Mouse (Mus musculus): ENCODE measurements around the gene Defb39.

Gene Defb39

DNA sequence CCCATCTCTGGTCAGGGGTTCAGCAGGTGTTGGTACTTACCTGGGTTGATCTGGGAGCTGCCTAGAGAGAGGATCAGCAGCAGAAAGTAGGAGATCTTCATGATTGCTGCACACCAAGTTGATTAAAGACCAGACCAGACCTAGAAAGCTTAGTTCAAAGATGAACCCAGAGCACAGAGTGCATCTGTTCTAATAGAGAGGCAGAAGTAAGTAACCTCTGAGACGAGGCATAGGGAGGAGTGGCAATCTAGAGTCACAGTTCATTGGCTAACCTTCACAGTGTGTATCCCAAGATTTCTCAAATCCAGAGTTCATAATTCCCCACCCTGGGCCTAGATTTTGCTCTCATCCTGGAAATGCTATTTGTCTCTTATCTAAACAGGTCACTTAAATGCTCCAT is at the start of gene Defb39:
Gene Defb39, minus strand, starts transcription at position 101 of the 400 bp plus-strand sequence.
- no peak for ATAC-seq (ENCODE audit: low TSS enrichment)

DNA sequence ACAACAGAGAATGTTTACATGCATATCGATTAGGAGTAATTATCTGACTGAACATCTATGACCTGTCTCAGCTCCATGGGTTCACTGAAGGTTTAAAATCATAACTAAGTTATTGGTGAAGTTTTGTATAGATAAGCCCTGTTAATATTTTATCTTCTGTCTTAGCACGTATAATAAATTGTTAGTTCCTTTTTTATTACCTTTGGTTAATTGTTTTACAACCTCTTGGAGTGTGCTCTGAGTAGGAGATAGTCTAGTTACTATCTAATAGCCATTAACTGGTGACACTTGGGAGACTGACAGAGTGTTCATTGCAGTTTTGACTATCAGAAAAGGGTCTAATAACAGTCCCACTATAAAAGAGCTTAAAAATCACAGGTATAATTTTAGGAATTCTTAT is 1.4 kb upstream of the Defb39 start:
- no peak for ATAC-seq (ENCODE audit: low TSS enrichment)

DNA sequence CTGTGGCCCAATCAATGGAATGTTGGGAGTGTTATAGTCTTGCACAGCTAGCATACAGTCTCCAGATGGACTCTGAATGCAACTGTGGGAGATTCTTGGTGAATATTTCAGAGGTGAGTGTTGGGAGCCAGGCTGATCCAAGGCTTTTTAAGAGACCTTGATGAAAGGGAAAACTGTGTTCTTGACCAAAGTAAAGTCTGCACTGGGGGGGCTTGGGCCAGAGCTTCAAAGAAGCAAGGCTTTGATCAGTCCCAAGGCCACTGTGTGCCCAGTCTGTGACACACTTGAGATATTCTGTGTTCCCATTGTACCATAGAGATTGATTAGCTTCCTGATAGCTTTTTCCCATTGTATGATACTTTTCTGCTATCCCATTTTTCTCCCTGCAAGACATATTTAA is 1.7 kb downstream of the Defb39 start:
- ATAC-seq (ENCODE audit: low TSS enrichment): no peak

DNA sequence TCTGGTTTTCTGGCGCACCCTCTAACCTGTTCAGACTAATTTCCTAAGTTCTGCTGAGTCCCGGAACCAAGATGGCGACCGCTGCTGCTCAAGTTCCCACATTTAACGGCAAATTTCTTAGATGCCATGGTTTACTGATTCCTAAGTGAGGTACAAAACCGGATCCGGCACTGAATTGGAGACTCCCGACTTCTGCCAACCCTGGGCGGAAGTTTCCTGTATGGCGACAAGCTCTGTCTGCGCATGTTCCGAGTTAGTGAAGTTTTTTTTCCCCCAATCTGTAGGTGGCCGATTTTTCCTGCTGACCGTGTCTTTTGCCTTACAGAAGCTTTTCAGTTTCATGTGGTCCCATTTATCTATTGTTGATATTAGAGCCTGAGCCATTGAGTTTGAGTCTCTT is 19.4 kb downstream of the Defb39 start:
- ATAC-seq (ENCODE audit: low TSS enrichment): no peak

DNA sequence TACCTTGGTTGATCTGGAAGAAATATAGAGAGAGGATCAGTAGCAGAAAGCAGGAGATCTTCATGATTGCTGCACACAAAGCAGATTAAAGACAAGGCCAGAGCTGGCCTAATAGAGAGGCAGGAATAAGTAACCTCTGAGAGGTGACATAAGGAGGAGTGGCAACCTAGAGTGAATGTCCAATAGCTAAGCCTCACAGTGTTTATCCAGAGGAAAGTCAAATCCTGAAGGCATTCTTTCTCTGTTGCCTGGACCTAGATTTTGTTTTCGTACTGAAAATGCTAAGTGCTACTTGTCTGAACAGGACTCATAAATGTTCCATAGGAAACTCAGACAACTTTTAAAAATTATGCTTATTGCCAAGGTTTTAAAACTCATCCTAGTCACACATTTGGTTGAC is 38.1 kb downstream of the Defb39 start, which contains the start of gene Defb38:
Gene Defb38, minus strand, starts transcription at position 101 of the 400 bp plus-strand sequence.
- no peak for ATAC-seq (ENCODE audit: low TSS enrichment)
